Mouse (Mus musculus) myocyte (in vitro differentiated cells): ENCODE measurements around the gene Atp5e. TPM values are rescaled to one million over a fixed set of nuclear protein-coding genes. Genes with fewer than 3 reads are reported as not detected.

Experiments used
- H3K27me3 ChIP-seq: one replicate; pipeline ENCODE4 v1.6.1; 2011; ENCODE audit not compliant: control insufficient read depth, insufficient read depth, insufficient read length
- H3K36me3 ChIP-seq: one replicate; pipeline ENCODE4 v1.6.1; 2011; ENCODE audit not compliant: control insufficient read depth, insufficient read depth
- H3K4me2 ChIP-seq: one replicate; pipeline ENCODE4 v1.6.1; 2011; ENCODE audit warnings: low read depth, control low read depth
- H3K4me3 ChIP-seq: one replicate; pipeline ENCODE4 v1.5.1; 2011; ENCODE audit warnings: mild to moderate bottlenecking, control low read depth, moderate library complexity
- H3K79me2 ChIP-seq: one replicate; pipeline ENCODE4 v1.6.1; 2011; ENCODE audit not compliant: control insufficient read depth, insufficient read depth
- H3ac ChIP-seq: one replicate; pipeline ENCODE4 v1.6.1; 2011; ENCODE audit not compliant: control insufficient read depth, insufficient read length
- CEBPB ChIP-seq: IDR thresholded peaks from 2 replicates; pipeline ENCODE4 v1.6.1; 2011; ENCODE audit warnings: mild to moderate bottlenecking, moderate library complexity; ENCODE audit not compliant: poor library complexity, insufficient read depth, severe bottlenecking
- E2F4 ChIP-seq: IDR thresholded peaks from one replicate; pipeline ENCODE4 v1.6.1; 2011; ENCODE audit warnings: mild to moderate bottlenecking, control low read depth, moderate library complexity; ENCODE audit not compliant: insufficient read depth
- MAX ChIP-seq: IDR thresholded peaks from one replicate; pipeline ENCODE4 v1.6.1; 2011; ENCODE audit warnings: low read depth, mild to moderate bottlenecking, control low read depth
- MYOD1 ChIP-seq, 3 experiments: IDR thresholded peaks; one replicate each; pipeline ENCODE4 v1.6.1; 2011; ENCODE audit warnings: control low read depth in 2 of 3, low read depth in 2 of 3, mild to moderate bottlenecking in 2 of 3, moderate library complexity in 1 of 3; ENCODE audit not compliant: insufficient read length in 2 of 3, control insufficient read depth in 1 of 3
- MYOG ChIP-seq, 3 experiments: IDR thresholded peaks; one replicate each; pipeline ENCODE4 v1.6.1; 2011; ENCODE audit warnings: control low read depth in 2 of 3, low read depth in 2 of 3, mild to moderate bottlenecking in 2 of 3; ENCODE audit not compliant: insufficient read length in 2 of 3, control insufficient read depth in 1 of 3, insufficient read depth in 1 of 3
- POLR2A ChIP-seq: IDR thresholded peaks from one replicate; pipeline ENCODE4 v1.6.1; 2011; ENCODE audit warnings: low read depth, mild to moderate bottlenecking, control low read depth, moderate library complexity; ENCODE audit not compliant: insufficient read length
- POLR2AphosphoS2 ChIP-seq: IDR thresholded peaks from one replicate; pipeline ENCODE4 v1.6.1; 2011; ENCODE audit warnings: low read depth, control low read depth; ENCODE audit not compliant: insufficient read length
- REST ChIP-seq: IDR thresholded peaks from one replicate; pipeline ENCODE4 v1.6.1; 2011; ENCODE audit warnings: mild to moderate bottlenecking, control low read depth, moderate library complexity; ENCODE audit not compliant: insufficient read depth, insufficient read length
- SRF ChIP-seq: IDR thresholded peaks from one replicate; pipeline ENCODE4 v1.6.1; 2011; ENCODE audit warnings: low read depth; ENCODE audit not compliant: control insufficient read depth, insufficient read length
- TCF12 ChIP-seq: IDR thresholded peaks from one replicate; pipeline ENCODE4 v1.6.1; 2011; ENCODE audit warnings: mild to moderate bottlenecking, control low read depth; ENCODE audit not compliant: poor library complexity, insufficient read depth, severe bottlenecking
- TCF3 ChIP-seq: IDR thresholded peaks from one replicate; pipeline ENCODE4 v1.6.1; 2011; ENCODE audit warnings: low read depth, control low read depth; ENCODE audit not compliant: insufficient read length
- USF1 ChIP-seq: IDR thresholded peaks from one replicate; pipeline ENCODE4 v1.6.1; 2011; ENCODE audit warnings: low read depth, mild to moderate bottlenecking, control low read depth, moderate library complexity
- polyA plus RNA-seq: library from polyadenylated mRNA; unstranded; fragments of >200 nt; fragmentation: generic; extraction: Trizol; gene quantifications from one replicate; pipeline ENCODE4 v1.2.1, GENCODE M21; 2012; ENCODE audit warnings: missing spikeins

Gene Atp5e
- polyA plus RNA-seq, 1 experiment: 1,160 TPM

DNA sequence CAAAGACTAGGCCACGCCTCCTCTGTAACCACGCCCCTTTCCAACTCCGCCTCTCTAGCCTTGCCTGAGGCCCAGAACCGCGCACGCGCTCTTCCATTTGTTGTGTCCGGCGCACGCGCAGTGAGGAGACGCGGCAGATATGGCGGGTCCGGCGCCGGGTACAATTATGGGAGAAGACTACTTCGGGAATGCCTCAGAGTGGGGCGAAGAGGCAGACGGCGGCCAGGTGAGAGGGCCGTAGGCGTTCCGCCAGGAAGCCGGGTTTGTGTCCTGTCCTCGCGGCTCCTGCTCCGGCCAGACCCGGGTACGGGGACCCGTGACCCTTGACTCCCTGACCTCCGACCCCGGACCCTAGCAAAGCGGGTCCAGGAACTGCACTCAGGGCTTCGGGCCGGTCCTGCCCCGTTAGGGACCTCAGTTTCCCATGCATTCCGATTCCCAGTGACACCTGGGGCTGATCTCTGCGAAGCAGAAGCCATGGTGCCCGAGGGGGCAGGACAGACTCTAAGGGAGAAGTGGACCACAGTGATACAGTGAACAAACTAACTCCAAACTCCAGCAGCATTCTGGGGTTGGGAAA lies 48.1 kb downstream of the Atp5e start, which contains the start of gene Nelfcd:
Gene Nelfcd (plus strand): TSS at position 74 of the 580 bp plus-strand sequence.
- no peaks in the 10 kb centered on the region for H3K27me3 ChIP-seq
- no peaks in the 10 kb centered on the region for H3K36me3 ChIP-seq
- TF ChIP-seq CEBPB: no peak
- TF ChIP-seq POLR2A: peak; percentile 68
- peak; percentile 44 for TF ChIP-seq E2F4
- H3K4me3 ChIP-seq: peak within 1 kb of the TSS; percentile 72
- no peak within 1 kb of the TSS for H3ac ChIP-seq
- H3K79me2 ChIP-seq: peaks cover 10% of the 10 kb centered on the region
- H3K4me2 ChIP-seq: peak within 1 kb of the TSS; percentile 91

DNA sequence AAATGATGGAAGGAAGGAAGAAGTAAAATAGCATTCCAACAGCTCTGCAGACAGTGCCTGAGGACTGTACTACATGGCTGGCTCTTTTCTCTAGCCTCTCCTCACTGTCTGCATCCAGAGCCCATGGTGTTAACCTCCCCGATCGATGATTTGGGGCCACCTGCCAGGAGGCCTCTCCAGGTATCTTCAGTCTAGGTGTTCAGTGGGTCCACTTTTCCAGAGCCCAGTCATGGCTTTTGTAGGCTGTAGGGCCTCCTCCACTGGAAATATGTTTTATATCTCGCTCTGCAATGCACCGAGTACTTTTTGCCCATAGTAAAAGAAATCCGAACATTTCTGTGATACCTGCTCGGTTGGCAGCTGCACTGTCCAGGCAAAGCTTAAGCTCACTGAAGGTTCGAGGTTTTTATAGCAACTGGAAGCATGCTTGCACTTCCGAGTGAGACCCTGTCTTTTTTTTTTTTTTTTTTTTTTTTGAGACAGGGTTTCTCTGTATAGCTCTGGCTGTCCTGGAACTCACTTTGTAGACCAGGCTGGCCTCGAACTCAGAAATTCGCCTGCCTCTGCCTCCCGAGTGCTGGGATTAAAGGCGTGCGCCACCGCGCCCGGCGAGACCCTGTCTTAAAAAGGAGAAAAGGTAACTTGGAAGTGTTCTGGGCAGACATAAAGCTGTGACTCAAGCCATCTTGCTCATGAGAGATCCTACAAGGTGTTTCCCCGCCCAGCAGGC lies 48.7 kb downstream of the Atp5e start:
- Histone ChIP-seq H3ac (no peak overlapping the region), H3K4me2 (no peak overlapping the region), H3K36me3 (no peaks in the 10 kb centered on the region), H3K79me2 (peaks cover 10% of the 10 kb centered on the region), H3K4me3 (peak overlapping the region; percentile 72), H3K27me3 (no peaks in the 10 kb centered on the region)
- TF ChIP-seq USF1 (no peak), CEBPB (no peak), SRF (no peak), REST (no peak), TCF12 (no peak), TCF3 (no peak), MYOG (IDR thresholded peaks at IDR 0.05; ENCODE audit: control insufficient read depth in 1 of 3, insufficient read depth in 1 of 3, insufficient read length in 2 of 3, low read depth in 2 of 3) (no peak), MYOD1 (IDR thresholded peaks at IDR 0.05; ENCODE audit: control insufficient read depth in 1 of 3, insufficient read length in 2 of 3, low read depth in 2 of 3) (no peak), POLR2A (no peak), MAX (no peak), E2F4 (no peak), POLR2AphosphoS2 (no peak)

DNA sequence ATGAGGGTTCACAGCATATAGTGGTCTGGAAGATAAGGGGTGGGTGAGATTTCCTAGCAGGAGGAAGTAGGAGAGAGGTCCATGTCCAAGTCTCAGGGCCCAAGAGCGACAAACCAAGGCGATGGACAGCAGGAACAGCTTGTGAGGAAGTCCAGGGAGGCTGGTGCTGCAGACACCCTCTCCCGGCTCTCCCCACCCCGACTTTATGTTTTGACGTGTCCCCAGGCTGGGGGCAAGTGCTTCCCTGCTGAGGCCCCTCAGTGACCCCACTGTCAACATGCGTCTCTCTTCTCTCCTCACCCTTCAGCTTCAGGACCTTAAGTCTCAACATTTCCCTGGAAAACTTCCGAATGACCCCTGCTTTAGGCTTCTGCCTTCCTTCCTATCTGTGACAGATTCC lies 50.8 kb downstream of the Atp5e start:
- Histone ChIP-seq H3K79me2 (peaks cover 10% of the 10 kb centered on the region), H3K4me3 (no peak overlapping the region), H3K36me3 (no peaks in the 10 kb centered on the region), H3ac (no peak overlapping the region), H3K27me3 (no peaks in the 10 kb centered on the region), H3K4me2 (no peak overlapping the region)
- TF ChIP-seq SRF (no peak), E2F4 (no peak), REST (no peak), TCF3 (no peak), POLR2AphosphoS2 (no peak)

Other genes with a start within 250 kb of the Atp5e start
- 1,706 TPM for gene Gnas, start 179.8 kb downstream of the Atp5e start, polyA plus RNA-seq
- gene Gm20721, start 117.4 kb downstream of the Atp5e start, polyA plus RNA-seq: 9.7 TPM
- gene Nelfcd, start 48.3 kb downstream of the Atp5e start, polyA plus RNA-seq: 47.9 TPM
- gene Ctsz, start 25.1 kb downstream of the Atp5e start, polyA plus RNA-seq: 244 TPM
- gene Tubb1, start 13.4 kb downstream of the Atp5e start, polyA plus RNA-seq: not detected
- 81.4 TPM for gene Prelid3b, start 9.0 kb upstream of the Atp5e start, polyA plus RNA-seq
- not detected for gene Zfp831, start 179.4 kb upstream of the Atp5e start, polyA plus RNA-seq